Mouse (Mus musculus) heart, embryonic 13.5 days (tissue): Measurements from ENCODE around the gene Gm6583. TPM values are rescaled to one million over a fixed set of nuclear protein-coding genes. Genes with fewer than 3 reads are reported as not detected.
A peak's percentile ranks its signal among the peaks of the same experiment; 100 is the strongest.

Source experiments
- ATAC-seq: fragments of 200-750 bp; cut with Nextera tagmentation; 2 replicates; pipeline ENCODE4 v1.8.0; 2017; ENCODE audit warnings: moderate TSS enrichment; ENCODE audit not compliant: insufficient number of reproducible peaks, low FRiP score, low TSS enrichment; ENCODE audit errors: extremely low read depth
- H3K27ac ChIP-seq: fragments of 300-500 bp; sonication (generic); replicated peaks from 2 replicates; pipeline ENCODE4 v1.5.1; 2015; ENCODE audit warnings: moderate library complexity, mild to moderate bottlenecking, inconsistent platforms
- H3K27me3 ChIP-seq: fragments of 300-500 bp; sonication (generic); replicated peaks from 2 replicates; pipeline ENCODE4 v1.6.1; 2015; ENCODE audit warnings: mild to moderate bottlenecking, inconsistent platforms
- H3K36me3 ChIP-seq: fragments of 300-500 bp; sonication (generic); 2 replicates; pipeline ENCODE4 v1.6.1; 2015; ENCODE audit warnings: mild to moderate bottlenecking, inconsistent platforms
- H3K4me1 ChIP-seq: fragments of 300-500 bp; sonication (generic); 2 replicates; pipeline ENCODE4 v1.6.1; 2015; ENCODE audit warnings: inconsistent platforms
- H3K4me2 ChIP-seq: fragments of 300-500 bp; sonication (generic); 2 replicates; pipeline ENCODE4 v1.6.1; 2015; ENCODE audit warnings: inconsistent platforms, mild to moderate bottlenecking, moderate library complexity
- H3K4me3 ChIP-seq: fragments of 300-500 bp; sonication (generic); 2 replicates; pipeline ENCODE4 v1.5.1; 2015; ENCODE audit warnings: moderate library complexity, mild to moderate bottlenecking, inconsistent platforms
- H3K9ac ChIP-seq: fragments of 300-500 bp; sonication (generic); 2 replicates; pipeline ENCODE4 v1.6.1; 2015; ENCODE audit warnings: inconsistent platforms, mild to moderate bottlenecking, moderate library complexity
- H3K9me3 ChIP-seq: fragments of 300-500 bp; sonication (generic); 2 replicates; pipeline ENCODE4 v1.6.1; 2016; ENCODE audit warnings: inconsistent platforms
- whole genome bisulfite sequencing: fragments of 180-500 bp; shearing (Covaris S2); methylation state at CpG from one replicate; pipeline ENCODE4 v1.1.7; 2015; ENCODE audit warnings: mixed read lengths; 5-methylcytosine and 5-hydroxymethylcytosine counted together
- polyA plus RNA-seq: library from polyadenylated mRNA; unstranded; fragments of >200 nt; fragmentation: Nextera tagmentation; extraction: Ambion mirVana; gene quantifications from 2 replicates; pipeline ENCODE4 v1.2.1, GENCODE M21; 2015

Gm6583 gene
- polyA plus RNA-seq, 1 experiment from 2014 or later = 0.07 TPM

GRCm38 (mm10) chr5:112384805-112385472 lies 29.1 kb upstream of the Gm6583 start:
- Histone ChIP-seq H3K4me2 (no peak overlapping the region), H3K9me3 (no peaks in the 10 kb centered on the region), H3K36me3 (peaks cover 5% of the 10 kb centered on the region), H3K9ac (no peak overlapping the region), H3K27ac (no peak overlapping the region), H3K4me3 (no peak overlapping the region), H3K27me3 (peaks cover 27% of the 10 kb centered on the region), H3K4me1 (0 out of 2 replicates have a peak, but pooled peaks cover 7% of the 10 kb centered on the region)
- ATAC-seq = no peak
- 85% methylated on average over 13 of the region's 13 CpGs for WGBS

- H3K4me3 ChIP-seq = no peak overlapping the region
- 64% methylated on average over 15 of the region's 17 CpGs for WGBS
- H3K36me3 ChIP-seq = peaks cover 26% of the 10 kb centered on the region
- H3K27ac ChIP-seq = no peak overlapping the region
- H3K4me2 ChIP-seq = no peak overlapping the region
- ATAC-seq = no peak
- H3K9me3 ChIP-seq = no peaks in the 10 kb centered on the region
- H3K4me1 ChIP-seq = 0 out of 2 replicates have a peak, but pooled peaks cover 7% of the 10 kb centered on the region
- H3K27me3 ChIP-seq = peaks cover 8% of the 10 kb centered on the region
- H3K9ac ChIP-seq = 0 out of 2 replicates have a peak overlapping the region, but pooled peaks have one; percentile 5
These were observed 27.0 kb upstream of the Gm6583 start for GRCm38 (mm10) chr5:112382641-112383330.

- Histone ChIP-seq H3K9me3 (no peaks in the 10 kb centered on the region), H3K27ac (no peak overlapping the region), H3K36me3 (peaks cover 32% of the 10 kb centered on the region), H3K4me2 (no peak overlapping the region), H3K27me3 (peaks cover under 1% of the 10 kb centered on the region; the same call in 1 of the 2 replicates), H3K4me3 (no peak overlapping the region), H3K4me1 (0 out of 2 replicates have a peak, but pooled peaks cover 7% of the 10 kb centered on the region), H3K9ac (no peak overlapping the region)
- WGBS = 65% methylated on average over 6 of the region's 9 CpGs
- ATAC-seq = no peak
These were observed 26.2 kb upstream of the Gm6583 start for GRCm38 (mm10) chr5:112382042-112382441.

GRCm38 (mm10) chr5:112381154-112381553 lies 25.3 kb upstream of the Gm6583 start:
- Histone ChIP-seq H3K4me1 (0 out of 2 replicates have a peak, but pooled peaks cover 7% of the 10 kb centered on the region), H3K27me3 (no peaks in the 10 kb centered on the region), H3K27ac (no peak overlapping the region), H3K9me3 (no peaks in the 10 kb centered on the region), H3K4me2 (no peak overlapping the region), H3K36me3 (peaks cover 37% of the 10 kb centered on the region), H3K9ac (no peak overlapping the region), H3K4me3 (no peak overlapping the region)
- ATAC-seq = no peak
- 59% methylated on average over 11 of the region's 11 CpGs for WGBS

- Histone ChIP-seq H3K27me3 (no peaks in the 10 kb centered on the region), H3K27ac (no peak overlapping the region), H3K4me3 (no peak overlapping the region), H3K4me1 (0 out of 2 replicates have a peak, but pooled peaks cover 7% of the 10 kb centered on the region), H3K9ac (no peak overlapping the region), H3K36me3 (peaks cover 60% of the 10 kb centered on the region), H3K9me3 (no peaks in the 10 kb centered on the region), H3K4me2 (no peak overlapping the region)
- 80% methylated on average over 6 of the region's 6 CpGs for WGBS
- ATAC-seq = no peak
These were observed 22.9 kb upstream of the Gm6583 start for GRCm38 (mm10) chr5:112378716-112379115.

GRCm38 (mm10) chr5:112377380-112377779 lies 21.5 kb upstream of the Gm6583 start:
- Histone ChIP-seq H3K36me3 (peaks cover 72% of the 10 kb centered on the region), H3K4me2 (no peak overlapping the region), H3K4me3 (no peak overlapping the region), H3K4me1 (0 out of 2 replicates have a peak, but pooled peaks cover 7% of the 10 kb centered on the region), H3K9me3 (no peaks in the 10 kb centered on the region), H3K27ac (no peak overlapping the region), H3K9ac (no peak overlapping the region), H3K27me3 (no peaks in the 10 kb centered on the region)
- 81% methylated on average over 1 of the region's 1 CpGs for WGBS
- ATAC-seq = no peak

DNA sequence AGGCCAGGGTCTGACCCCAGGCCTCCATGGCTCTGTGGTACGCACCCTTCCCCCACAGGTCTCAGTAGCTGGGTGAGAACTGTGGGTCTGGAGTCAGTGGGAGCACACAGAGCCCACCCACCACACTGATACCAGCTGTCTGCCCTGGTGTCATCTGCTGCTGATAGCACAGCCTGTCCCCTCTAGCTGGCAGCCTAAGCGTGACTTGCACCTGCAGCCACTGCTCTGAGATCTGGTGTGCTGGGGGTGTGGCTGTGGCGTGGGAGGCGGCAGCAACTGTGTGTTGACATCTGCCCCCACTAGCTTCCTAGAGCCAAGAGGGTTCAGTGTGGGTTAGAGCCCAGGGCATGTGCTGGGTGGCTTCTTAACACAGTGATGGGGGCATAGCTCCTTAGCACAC lies 20.3 kb upstream of the Gm6583 start:
- Histone ChIP-seq H3K27ac (no peak overlapping the region), H3K4me1 (0 out of 2 replicates have a peak, but pooled peaks cover 2% of the 10 kb centered on the region), H3K9me3 (no peaks in the 10 kb centered on the region), H3K4me2 (no peak overlapping the region), H3K9ac (no peak overlapping the region), H3K27me3 (no peaks in the 10 kb centered on the region), H3K36me3 (peaks cover 84% of the 10 kb centered on the region), H3K4me3 (no peak overlapping the region)
- WGBS = 81% methylated on average over 4 of the region's 4 CpGs
- no peak for ATAC-seq

- WGBS = 76% methylated on average over 7 of the region's 7 CpGs
- H3K27me3 ChIP-seq = no peaks in the 10 kb centered on the region
- no peaks in the 10 kb centered on the region for H3K4me1 ChIP-seq
- no peak overlapping the region for H3K27ac ChIP-seq
- H3K36me3 ChIP-seq = peaks cover 89% of the 10 kb centered on the region
- H3K9ac ChIP-seq = no peak overlapping the region
- no peaks in the 10 kb centered on the region for H3K9me3 ChIP-seq
- H3K4me2 ChIP-seq = no peak overlapping the region
- no peak overlapping the region for H3K4me3 ChIP-seq
- no peak for ATAC-seq
These were observed 16.1 kb upstream of the Gm6583 start for GRCm38 (mm10) chr5:112371933-112372332.

GRCm38 (mm10) chr5:112370236-112370813 lies 14.5 kb upstream of the Gm6583 start:
- Histone ChIP-seq H3K9me3 (no peaks in the 10 kb centered on the region), H3K4me3 (no peak overlapping the region), H3K4me1 (no peaks in the 10 kb centered on the region), H3K9ac (no peak overlapping the region), H3K27me3 (no peaks in the 10 kb centered on the region), H3K4me2 (no peak overlapping the region), H3K36me3 (peaks cover 90% of the 10 kb centered on the region), H3K27ac (no peak overlapping the region)
- WGBS = 90% methylated on average over 12 of the region's 12 CpGs
- no peak for ATAC-seq

- Histone ChIP-seq H3K4me1 (no peaks in the 10 kb centered on the region), H3K9me3 (no peaks in the 10 kb centered on the region), H3K27ac (no peak overlapping the region), H3K27me3 (no peaks in the 10 kb centered on the region), H3K36me3 (peaks cover 90% of the 10 kb centered on the region), H3K4me3 (no peak overlapping the region), H3K9ac (no peak overlapping the region), H3K4me2 (no peak overlapping the region)
- 90% methylated on average over 13 of the region's 13 CpGs for WGBS
- no peak for ATAC-seq
These were observed 13.5 kb upstream of the Gm6583 start for GRCm38 (mm10) chr5:112369326-112369725.

- ATAC-seq = no peak
- Histone ChIP-seq H3K4me2 (no peak overlapping the region), H3K9me3 (no peaks in the 10 kb centered on the region), H3K27ac (no peak overlapping the region), H3K36me3 (peaks cover 92% of the 10 kb centered on the region), H3K9ac (no peak overlapping the region), H3K27me3 (no peaks in the 10 kb centered on the region), H3K4me3 (no peak overlapping the region), H3K4me1 (no peaks in the 10 kb centered on the region)
- WGBS = 87% methylated on average over 10 of the region's 10 CpGs
These were observed 12.8 kb upstream of the Gm6583 start for GRCm38 (mm10) chr5:112368666-112369065.
